ENCODE assay signal across 7 mouse cellular contexts in the genomic region with DNA sequence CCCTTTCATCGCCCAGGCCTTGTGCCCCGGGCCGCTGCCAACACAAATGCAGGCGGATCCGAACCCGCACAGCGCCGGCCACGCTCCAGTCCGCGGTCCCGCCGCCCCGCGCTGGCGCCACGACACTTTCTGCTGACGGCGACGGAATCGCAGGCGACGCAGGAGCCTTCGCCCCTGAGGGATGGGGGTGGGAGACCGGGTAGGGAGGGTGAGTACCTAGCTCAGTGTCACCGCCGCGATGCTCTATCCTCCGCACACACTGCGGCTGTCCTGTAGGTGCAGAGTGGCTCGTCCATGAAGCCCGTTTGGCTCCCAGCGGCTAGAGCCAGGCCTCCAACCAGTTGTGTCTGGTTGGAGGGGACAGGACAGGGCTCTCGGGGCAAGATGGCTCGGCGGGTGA. TPM values are rescaled to one million over a fixed set of nuclear protein-coding genes. Genes with fewer than 3 reads are reported as not detected.
DNase-seq lines count a peak whose midpoint lies in the region; ATAC-seq and TF ChIP-seq lines count a peak whose summit lies in the region.

No protein-coding gene starts in this region.

- no peak for TF ChIP-seq CTCF in liver, embryonic 14.5 days (IDR thresholded peaks at IDR 0.05; ENCODE audit: low read depth)

- TF ChIP-seq EP300 in liver, embryonic 14.5 days (IDR thresholded peaks at IDR 0.05; ENCODE audit: low read depth), result no peak

- H3K4me2 ChIP-seq in forebrain, embryonic 15.5 days (replicated peaks), result peak overlapping the region; percentile 38
- peak overlapping the region; percentile 27 for H3K4me2 ChIP-seq in liver, embryonic 14.5 days (ENCODE audit: low read depth)

- 0 out of 2 replicates have a peak overlapping the region, but pooled peaks have one; percentile 33 for H3K9ac ChIP-seq in forebrain, embryonic 15.5 days (replicated peaks)
- no peak overlapping the region for H3K9ac ChIP-seq in liver, embryonic 14.5 days (replicated peaks)

- no peaks in the 10 kb centered on the region for H3K27me3 ChIP-seq in forebrain, embryonic 15.5 days
- peaks cover 5% of the 10 kb centered on the region for H3K27me3 ChIP-seq in liver, embryonic 14.5 days (ENCODE audit: control insufficient read depth, insufficient read depth, low read length)

- no peak overlapping the region for H3K27ac ChIP-seq in forebrain, embryonic 15.5 days (replicated peaks)
- H3K27ac ChIP-seq in liver, embryonic 14.5 days, result no peak overlapping the region

- peak; percentile 17 for DNase-seq in right cerebral cortex, postnatal 14 days
- no peak for DNase-seq in right cerebral cortex, postnatal 36 days (ENCODE audit: low spot score in 2 of 2)
- no peak for DNase-seq in liver, embryonic 14.5 days (ENCODE audit: low read depth in 3 of 3, low spot score in 3 of 3)
- no peak for DNase-seq in adrenal gland, adult 18-20 months (ENCODE audit: low spot score in 2 of 2)
- no peak for DNase-seq in layer of hippocampus, adult 18-20 months (ENCODE audit: low spot score in 2 of 2)
- DNase-seq in layer of hippocampus, adult 11-12 months (ENCODE audit: low spot score), result no peak

- WGBS in forebrain, embryonic 15.5 days, result 3% methylated on average over 36 of the region's 36 CpGs
- WGBS in liver, embryonic 14.5 days (ENCODE audit: insufficient replicate concordance), result 9% methylated on average over 36 of the region's 36 CpGs

- no peak for ATAC-seq in forebrain, embryonic 15.5 days (replicated peaks)
- ATAC-seq in liver, embryonic 14.5 days (ENCODE audit: insufficient read depth), result no peak

- peaks cover 30% of the 10 kb centered on the region for H3K4me1 ChIP-seq in forebrain, embryonic 15.5 days
- H3K4me1 ChIP-seq in liver, embryonic 14.5 days (replicated peaks; ENCODE audit: control insufficient read depth in 2 of 2, insufficient read depth in 2 of 2, low read length in 1 of 2), result no peaks in the 10 kb centered on the region

- H3K4me3 ChIP-seq in forebrain, embryonic 15.5 days, result peak overlapping the region; percentile 19
- H3K4me3 ChIP-seq in liver, embryonic 14.5 days (ENCODE audit: insufficient read depth in 1 of 2, low read depth in 2 of 2, low read length in 2 of 2), result no peak overlapping the region

- H3K9me3 ChIP-seq in forebrain, embryonic 15.5 days, result no peaks in the 10 kb centered on the region
- H3K9me3 ChIP-seq in liver, embryonic 14.5 days (ENCODE audit: control insufficient read depth, low read length), result no peaks in the 10 kb centered on the region

- no peaks in the 10 kb centered on the region for H3K36me3 ChIP-seq in forebrain, embryonic 15.5 days
- H3K36me3 ChIP-seq in liver, embryonic 14.5 days (replicated peaks; ENCODE audit: control insufficient read depth, insufficient read depth, low read depth), result no peaks in the 10 kb centered on the region

RNA-seq across cellular contexts. Expression of gene Fzd9, which starts 25.6 kb away (rescaled TPM):
- polyA plus RNA-seq in forebrain, embryonic 15.5 days (2015; fragmentation: Nextera tagmentation; extraction: Ambion mirVana), result 14.3 and 17.4 TPM in 2 replicates
- polyA plus RNA-seq in liver, embryonic 14.5 days (2012; rRNA removed), result 0.19 and 0.24 TPM in 2 replicates
- polyA plus RNA-seq in liver, embryonic 14.5 days (2014; fragmentation: Nextera tagmentation; extraction: Ambion mirVana), result 0.25 TPM in 1 of 2 replicates, not detected in the other
- total RNA-seq in adrenal gland, adult 18-20 months (2021), result 10 to 100 TPM in 1 of 2 experiments, 1 to 10 TPM in 1; 3.0 to 10.5 TPM
- 1 to 10 TPM; 5.6 to 5.8 TPM for total RNA-seq in layer of hippocampus, adult 18-20 months (2021)
